Mouse (Mus musculus): ENCODE measurements around the gene Papss2. TPM values are rescaled to one million over a fixed set of nuclear protein-coding genes. Genes with fewer than 3 reads are reported as not detected.

Gene Papss2
- polyA plus RNA-seq (2012; rRNA removed), result 13.7 and 30.0 TPM in 2 replicates

DNA sequence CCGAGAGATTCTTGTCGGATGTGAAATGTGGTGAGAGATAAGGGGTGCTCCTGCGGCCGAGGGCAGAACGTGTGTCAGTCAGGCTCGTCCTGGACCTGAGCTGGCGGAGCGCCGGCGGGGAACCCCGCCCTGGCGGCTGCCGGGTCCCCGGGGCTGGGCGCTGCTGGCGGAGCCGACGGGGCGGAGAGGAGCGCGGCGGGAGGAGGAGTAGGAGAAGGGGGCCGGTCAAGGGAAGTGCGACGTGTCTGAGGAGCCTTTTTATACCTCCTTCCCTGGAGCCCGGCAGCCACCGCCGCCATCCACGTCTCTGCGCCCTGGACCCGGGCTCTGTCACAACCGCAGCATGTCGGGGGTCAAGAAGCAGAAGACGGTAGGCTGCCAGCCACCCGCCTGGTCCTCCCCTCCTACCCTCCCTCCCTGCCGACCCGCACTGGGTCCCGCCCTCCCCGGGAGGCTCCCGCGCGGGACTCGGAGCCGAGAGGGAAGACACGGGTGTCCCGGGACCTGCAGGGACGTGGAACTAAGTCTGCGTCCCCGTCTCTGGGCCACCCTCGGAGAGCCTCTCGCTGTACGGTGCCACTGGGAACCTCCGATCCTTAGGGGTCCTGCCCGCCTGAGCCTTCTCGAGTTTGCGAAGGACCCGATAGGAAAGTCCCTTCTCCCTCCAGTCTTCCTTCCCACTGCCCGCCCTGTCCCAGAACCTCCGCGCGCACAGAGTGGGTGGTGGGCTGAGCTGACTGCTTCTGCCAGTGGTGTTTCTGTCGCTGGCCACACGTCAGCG lies at the start of gene Papss2:
Papss2 (plus strand) TSS at position 285 of the 781 bp plus-strand sequence.
- DNase-seq (ENCODE audit: low read depth, low spot score), result no peak
- under 1% methylated on average over 64 of the region's 64 CpGs for WGBS

DNA sequence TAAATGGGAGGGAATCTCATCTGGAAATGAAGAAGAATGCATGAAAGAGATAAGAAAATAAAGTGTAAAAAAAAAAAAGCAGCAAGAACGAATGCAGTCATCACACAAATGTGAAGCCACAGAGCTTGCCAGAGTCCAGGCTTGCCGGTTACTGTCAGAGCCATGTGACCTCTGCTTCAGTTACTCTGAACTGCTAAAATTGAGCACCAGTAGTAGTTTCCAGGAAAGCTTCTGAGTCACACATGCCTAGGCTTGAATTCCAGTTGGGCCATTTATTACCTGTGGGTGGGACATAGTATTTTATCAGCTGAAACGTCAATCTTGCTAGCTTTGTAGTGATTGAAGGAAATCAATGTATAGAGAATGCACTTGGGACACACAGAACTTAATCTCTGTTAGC lies 48.2 kb upstream of the Papss2 start:
- WGBS, result 30% methylated on average over 3 of the region's 3 CpGs
- no peak for DNase-seq (ENCODE audit: low read depth, low spot score)

DNA sequence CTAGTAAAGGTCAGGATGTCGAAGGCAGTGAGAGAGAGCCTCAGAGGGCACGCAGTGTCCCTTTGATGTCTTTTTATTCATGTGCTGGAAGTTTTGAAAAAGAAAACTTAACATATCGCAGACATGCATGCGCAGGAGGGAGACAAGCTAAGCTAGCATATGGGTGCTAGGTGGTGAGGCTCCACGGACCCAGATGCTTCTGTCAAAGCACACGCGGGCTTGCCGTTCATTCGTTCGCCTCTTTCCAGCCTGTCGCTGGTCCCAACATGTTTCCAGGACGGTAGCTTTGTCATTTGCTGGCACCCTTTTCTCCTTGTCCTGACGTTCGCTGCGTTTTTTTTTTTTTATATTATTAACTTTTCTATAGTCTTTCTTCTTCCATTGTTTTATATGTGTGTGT lies 47.4 kb upstream of the Papss2 start:
- no peak for DNase-seq (ENCODE audit: low read depth, low spot score)
- WGBS, result 92% methylated on average over 15 of the region's 15 CpGs

DNA sequence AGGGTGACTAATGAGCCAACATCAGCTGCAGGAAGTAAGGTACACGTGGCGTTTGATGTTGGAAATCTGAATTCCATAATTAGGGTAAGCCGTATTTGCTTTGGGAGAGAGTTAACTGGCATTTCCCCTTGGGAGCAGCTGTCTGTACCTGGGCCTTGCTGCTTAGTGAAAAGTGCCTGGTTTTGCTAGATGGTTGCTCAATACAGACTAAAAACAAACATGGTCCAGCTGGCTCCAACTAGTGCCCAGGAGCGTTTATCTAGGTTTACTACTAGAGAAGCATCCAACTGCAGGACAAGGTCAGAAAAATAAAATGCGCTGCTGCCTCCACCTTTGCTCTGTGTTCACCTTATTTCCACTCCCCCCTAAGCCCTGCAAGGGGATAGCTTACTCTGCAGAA lies 45.1 kb upstream of the Papss2 start:
- DNase-seq (ENCODE audit: low read depth, low spot score), result no peak
- WGBS, result 40% methylated on average over 5 of the region's 5 CpGs

DNA sequence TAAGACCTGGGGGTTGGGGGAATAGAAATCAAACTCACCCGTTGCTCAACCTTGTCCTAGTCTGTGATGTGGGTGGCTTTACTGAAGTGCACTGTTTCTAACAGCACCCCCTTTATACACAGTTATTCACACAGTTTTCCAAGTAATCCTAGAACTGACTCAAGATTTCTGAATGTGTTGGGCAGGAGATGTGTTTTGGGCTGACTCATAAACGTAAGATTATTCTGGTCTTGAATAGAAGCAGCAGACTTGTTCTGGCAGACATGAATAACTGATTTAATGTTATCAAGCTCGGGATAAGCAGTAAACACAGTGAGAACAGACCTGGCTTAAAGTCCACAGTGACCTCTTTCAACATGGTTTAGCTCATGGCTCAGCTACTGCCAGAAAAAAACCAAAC lies 44.1 kb upstream of the Papss2 start:
- 26% methylated on average over 3 of the region's 3 CpGs for WGBS
- DNase-seq (ENCODE audit: low read depth, low spot score), result no peak

DNA sequence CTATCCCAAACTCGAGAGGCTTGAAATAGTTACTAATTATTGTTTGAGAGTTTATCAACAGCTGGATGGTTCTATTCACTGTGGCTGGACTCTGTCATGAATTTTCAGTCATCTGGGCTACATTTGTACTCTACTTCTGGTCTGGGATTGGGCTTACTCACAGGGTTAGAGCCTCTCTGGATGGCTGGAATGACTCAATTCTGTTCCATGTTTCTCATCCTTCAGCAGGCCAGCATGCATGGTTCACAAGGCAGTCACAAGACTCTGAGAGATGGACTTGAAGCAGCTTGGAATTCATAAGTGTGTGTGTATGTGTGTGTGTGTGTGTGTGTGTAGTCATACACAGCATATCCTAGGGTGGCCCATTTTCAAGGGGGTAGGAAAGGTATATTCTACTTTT lies 43.5 kb upstream of the Papss2 start:
- no peak for DNase-seq (ENCODE audit: low read depth, low spot score)
- WGBS, result 59% methylated on average over 1 of the region's 1 CpGs

DNA sequence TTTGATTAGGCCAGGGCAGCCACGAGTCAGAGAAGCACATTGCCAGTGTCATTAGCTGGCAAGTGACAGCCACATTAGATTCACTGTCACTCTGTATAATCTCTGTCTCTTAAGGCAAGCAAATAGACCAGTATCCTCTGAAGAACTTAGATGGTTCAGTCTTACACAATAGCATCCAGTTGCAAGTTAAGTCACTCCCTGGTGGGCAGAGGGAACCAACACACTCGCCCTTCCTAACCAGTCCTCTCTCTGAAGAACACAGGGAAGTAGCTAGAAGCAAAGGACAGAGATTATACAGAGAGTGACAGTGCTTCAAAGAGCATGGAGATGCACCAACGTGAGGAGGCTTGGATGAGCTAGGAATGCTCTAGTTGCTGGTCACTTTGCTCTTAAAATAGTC lies 42.3 kb upstream of the Papss2 start:
- no peak for DNase-seq (ENCODE audit: low read depth, low spot score)
- 80% methylated on average over 3 of the region's 3 CpGs for WGBS

DNA sequence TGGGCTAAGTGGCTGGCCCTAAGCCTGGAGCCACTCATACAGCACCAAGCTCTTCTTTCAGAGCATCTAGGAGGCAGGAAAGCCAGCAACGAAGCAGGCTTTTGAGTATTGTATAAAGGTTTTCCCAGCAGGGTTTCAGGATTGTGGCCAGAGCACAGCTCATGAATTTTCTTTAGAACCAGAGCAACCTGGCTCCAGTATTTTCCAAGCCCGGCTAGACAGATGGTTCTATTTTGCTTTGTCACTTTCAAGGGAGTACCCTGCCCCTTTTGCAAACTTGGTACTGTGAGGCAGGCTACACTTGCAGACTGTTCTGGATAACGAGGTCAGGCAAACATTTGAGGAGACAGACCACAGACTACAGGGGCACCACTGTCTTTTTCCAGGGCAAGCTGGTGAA lies 40.3 kb upstream of the Papss2 start:
- no peak for DNase-seq (ENCODE audit: low read depth, low spot score)
- 56% methylated on average over 3 of the region's 3 CpGs for WGBS

DNA sequence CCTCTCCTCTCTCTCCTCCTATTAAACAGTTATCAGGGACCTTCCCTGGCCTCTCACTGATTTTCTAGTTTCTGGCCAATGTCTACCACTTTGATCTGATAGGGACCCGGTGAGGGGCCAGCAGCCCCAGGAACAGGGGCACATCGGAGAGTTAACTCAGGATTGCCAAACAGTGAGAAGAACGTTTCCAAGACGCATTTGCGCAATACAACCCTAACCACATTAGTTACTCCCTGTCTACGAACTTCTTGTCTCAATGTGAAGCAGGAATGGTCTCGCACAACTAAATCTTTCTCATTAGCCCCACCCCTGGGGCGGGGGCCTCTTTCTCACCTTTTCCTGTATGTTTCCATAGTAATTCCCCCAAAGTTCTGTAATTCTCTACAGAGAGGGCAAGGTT lies 28.6 kb upstream of the Papss2 start:
- no peak for DNase-seq (ENCODE audit: low read depth, low spot score)
- WGBS, result 75% methylated on average over 8 of the region's 8 CpGs

DNA sequence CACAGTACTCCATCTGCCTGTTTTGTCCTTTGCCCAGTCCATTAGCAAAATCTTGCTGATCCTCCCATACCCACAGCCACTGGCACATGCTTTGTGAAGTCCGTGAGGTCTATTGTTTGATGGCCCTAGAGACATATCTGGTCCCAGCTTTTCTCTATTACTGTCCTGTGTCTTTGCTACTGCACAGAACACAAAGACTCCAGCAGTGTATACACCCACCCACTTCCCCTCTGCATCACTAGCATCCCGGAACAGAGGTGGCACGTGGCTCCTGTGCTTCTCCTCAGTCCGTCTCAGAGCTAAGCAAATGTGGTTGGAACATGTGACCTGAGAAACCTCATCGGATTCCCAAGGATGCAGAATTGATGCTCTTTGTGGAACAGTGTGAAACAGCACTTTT lies 28.1 kb upstream of the Papss2 start:
- 89% methylated on average over 5 of the region's 5 CpGs for WGBS
- no peak for DNase-seq (ENCODE audit: low read depth, low spot score)

DNA sequence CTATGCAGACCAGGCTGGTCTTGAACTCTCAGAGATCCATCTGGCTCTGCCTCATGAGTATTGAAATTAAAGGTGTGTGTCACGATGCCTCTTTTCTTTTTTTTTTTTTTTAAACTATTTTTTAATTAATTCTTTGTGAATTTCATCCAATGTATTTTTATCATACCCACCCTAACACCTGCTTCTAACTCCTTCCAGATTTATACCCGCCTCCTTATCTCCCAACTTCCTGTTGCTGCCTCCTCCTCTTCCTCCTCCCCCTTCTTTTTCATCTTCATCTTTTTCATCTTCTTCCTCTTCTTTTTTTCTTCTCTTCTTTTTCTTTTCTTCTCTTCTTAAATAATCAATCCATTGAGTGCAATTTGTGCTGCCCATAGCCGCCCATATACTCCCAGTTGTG lies 27.1 kb upstream of the Papss2 start:
- DNase-seq (ENCODE audit: low read depth, low spot score), result no peak
- 95% methylated on average over 3 of the region's 3 CpGs for WGBS

DNA sequence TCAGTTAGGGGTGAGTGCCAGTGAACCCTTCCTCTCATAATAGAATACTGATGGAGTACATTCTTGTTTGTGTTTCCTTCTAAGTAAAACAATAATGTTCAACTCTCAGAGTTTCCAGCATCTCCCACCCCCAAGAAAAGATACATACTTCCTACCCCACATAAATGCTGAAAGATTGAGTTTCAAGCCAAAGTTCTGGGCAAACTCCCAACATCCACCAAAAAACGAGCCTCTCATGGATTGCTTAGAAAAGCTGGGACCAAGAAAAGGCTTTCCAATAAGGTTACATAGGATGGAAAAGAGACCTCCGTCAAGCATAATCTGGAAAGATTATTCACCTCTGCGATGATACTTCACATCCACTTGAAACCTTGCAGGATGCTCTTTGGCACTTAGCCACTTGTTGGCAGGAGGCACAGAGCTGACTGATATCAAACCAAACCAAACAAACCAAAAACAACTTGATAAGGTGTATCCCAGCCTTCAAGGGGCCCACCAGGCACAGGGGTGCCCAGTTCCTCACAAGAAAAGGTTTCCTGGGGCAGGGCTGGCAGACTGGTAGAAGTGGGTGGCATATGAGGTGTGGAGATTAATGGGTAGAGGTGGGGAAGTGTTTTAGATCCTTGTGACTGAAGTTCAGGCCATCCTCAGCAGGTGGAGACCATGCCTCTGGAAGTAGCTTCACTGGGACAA lies 26.5 kb upstream of the Papss2 start:
- DNase-seq (ENCODE audit: low read depth, low spot score), result no peak
- 73% methylated on average over 3 of the region's 3 CpGs for WGBS

DNA sequence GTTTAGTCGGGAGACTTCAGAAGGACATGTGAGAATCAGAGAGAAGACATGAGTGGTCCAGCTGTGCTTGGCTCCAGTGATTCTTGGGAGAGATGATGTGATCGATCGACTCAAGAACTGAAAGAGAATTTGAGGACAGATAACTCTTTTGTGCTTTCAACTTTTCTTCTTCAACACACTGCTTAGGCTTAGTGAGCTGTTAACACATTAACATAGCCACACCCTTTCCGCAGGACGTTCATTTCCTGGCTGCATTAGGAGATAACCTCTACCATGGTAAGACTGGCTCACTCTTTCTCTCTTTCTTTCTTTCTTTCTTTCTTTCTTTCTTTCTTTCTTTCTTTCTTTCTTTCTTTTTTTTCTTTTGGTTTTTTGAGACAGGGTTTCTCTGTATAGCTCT lies 25.9 kb upstream of the Papss2 start:
- 65% methylated on average over 5 of the region's 5 CpGs for WGBS
- no peak for DNase-seq (ENCODE audit: low read depth, low spot score)

DNA sequence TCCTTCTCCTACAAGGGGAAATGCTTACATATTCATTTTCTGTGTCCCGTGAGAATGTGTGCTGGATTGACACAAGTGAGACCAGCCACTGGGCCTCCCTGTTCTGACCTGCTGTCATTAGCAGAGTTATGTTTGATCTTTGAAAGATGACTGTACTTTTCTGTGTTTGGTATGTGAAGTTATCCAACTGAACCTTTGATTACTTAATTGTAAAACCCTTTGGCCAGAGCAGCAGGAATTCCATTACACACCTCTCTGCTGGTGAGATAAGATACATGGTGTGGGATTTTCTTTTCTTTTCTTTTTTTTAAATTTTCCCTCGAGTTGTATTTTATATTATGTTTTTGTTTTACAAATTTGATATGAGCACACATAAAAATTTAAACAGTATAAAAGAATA lies 23.4 kb upstream of the Papss2 start:
- no peak for DNase-seq (ENCODE audit: low read depth, low spot score)
- WGBS, result 13% methylated on average over 2 of the region's 2 CpGs

DNA sequence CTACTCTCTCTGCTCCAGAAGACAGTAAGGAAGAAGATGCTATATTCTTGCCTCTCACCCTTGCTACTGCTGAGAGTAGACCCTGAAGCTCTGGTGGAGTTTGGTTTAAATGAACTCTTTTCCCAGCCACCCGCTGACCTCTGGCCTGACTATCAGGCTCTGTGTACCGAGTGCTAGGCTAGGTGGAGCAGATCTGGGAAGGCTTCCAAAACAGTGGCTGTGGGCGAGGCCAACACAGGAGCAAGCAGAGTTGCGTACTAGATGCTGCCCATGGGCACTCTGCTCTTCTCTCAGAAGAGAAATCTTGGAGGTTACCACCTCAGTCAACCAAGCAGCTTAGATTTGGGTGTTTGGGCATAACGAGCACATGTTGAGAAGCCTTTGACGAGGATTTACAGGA lies 22.3 kb upstream of the Papss2 start:
- DNase-seq (ENCODE audit: low read depth, low spot score), result no peak
- WGBS, result 34% methylated on average over 6 of the region's 6 CpGs

DNA sequence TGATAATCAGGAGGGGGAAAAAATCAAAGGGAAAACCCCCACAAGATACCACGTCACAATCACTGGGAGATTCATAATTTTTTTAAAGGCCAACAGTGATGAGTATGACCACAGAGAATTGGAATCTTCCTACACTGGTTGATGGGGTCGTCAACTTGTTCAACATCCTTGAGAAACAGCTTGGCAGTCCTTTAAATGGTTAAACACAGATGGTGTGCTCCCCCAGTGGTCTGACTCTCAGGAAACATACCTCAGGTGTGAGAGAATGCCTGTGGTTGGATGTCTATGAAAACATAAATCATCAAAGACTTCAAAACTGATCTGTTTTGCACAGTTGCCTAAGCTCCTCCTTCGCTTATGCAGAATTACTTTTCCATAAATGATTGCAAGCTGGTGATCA lies 20.7 kb upstream of the Papss2 start:
- no peak for DNase-seq (ENCODE audit: low read depth, low spot score)
- WGBS, result 73% methylated on average over 3 of the region's 3 CpGs

DNA sequence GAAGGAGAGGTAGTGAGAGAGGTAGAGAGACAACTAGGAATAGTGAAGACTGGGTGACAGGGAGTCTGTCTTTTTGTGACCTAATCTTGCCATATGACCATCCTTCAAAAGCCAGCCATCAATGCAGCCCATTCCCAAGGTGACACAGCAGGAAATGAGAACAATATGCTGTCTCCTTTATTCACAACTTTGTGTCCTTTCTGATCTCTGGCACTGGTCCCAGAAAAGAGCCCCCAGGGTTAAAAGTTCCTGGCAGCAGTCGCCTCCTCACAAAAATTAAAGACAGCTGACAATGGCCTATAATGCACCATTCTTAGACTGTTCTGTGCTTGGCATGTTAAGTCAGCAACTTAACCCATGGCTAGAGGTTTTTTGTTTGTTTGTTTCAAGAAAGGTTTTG lies 17.8 kb upstream of the Papss2 start:
- 74% methylated on average over 1 of the region's 1 CpGs for WGBS
- no peak for DNase-seq (ENCODE audit: low read depth, low spot score)

DNA sequence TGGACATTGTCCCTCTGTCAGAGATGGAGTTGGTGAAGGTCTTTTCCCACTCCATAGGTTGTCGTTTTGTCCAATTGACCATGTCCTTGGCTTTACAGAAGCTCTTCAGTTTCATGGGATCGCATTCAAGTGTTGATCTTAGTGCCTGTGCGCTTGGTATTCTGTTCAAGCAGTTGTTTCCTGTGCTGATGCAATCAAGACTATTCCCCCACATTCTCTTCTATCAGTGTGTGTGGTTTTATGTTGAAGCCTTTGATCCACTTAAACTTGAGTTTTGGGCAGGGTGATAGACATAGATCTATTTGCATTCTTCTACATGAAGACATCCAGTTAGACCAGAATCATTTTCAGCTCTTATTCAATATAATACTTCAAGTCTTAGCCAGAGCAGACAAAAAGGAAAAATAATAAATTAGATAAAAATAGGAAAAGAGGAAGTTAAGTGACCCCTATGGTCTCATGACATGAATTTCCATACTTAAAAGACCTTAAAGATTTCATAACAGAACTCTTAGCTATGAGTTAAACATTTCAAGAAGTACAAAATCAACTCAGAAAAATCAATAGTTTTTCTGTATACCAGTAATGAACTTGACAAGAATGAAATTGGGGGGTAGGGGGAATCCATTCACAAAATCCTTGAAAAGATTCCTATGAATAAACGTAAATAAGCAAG lies 12.4 kb upstream of the Papss2 start:
- WGBS, result 81% methylated on average over 4 of the region's 4 CpGs
- DNase-seq (ENCODE audit: low read depth, low spot score), result no peak

DNA sequence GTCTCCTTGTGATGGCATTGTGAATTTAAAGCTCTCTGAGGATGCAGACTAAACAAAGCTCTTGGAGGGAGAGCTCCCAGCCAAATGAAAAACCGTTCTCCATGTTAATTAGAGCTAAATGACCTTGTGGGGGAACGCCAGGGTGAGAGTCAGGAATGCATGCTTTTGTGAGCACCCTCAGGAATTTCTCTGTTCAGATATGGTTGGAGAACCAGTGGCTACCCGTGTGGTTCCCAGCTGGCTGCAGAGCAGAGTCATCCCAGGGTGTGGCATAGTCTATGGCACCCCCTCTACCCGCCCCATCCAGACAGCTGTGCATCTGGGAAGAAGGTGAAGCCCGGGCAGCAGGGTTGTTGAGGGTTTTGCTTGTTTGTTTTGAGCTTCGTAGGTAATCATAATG lies 7.9 kb upstream of the Papss2 start:
- DNase-seq (ENCODE audit: low read depth, low spot score), result no peak
- 25% methylated on average over 6 of the region's 6 CpGs for WGBS

DNA sequence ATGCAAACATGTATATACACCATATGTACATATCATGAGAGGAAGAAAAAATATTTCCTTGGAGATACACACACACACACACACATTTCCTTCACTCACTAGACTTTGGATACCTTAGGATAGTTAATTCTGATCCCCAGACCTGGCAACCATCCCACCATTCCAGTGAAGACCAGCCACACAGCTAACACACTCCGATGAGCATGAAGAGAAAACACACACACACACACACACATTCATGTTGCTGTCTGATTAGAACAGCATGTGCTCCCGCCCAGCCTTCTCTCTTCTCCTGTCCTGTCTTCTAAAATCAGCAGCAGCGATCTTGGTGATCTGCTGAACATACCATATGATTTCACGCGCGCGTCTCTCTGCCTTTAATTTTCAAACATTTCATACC lies 2.8 kb upstream of the Papss2 start:
- DNase-seq (ENCODE audit: low read depth, low spot score), result no peak
- WGBS, result 91% methylated on average over 7 of the region's 7 CpGs

DNA sequence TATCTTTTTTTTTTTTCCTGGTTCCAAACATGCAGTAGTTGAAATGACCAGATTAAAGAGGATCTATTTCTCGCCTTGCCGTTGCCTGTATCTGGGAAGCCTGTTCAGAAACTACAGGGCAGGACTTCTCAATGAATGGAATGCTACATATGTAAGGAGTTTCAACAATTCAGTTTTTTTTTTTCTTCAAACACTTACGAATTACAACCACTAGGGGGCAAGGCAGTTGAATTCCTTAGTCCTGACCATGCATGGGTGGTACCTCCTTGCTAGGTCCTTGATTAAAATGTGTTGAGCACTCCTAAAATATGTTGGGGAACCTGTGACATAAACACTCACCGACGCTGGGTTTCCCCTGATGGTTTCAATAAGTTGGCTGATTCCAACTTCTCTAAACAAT lies 1.7 kb upstream of the Papss2 start:
- 57% methylated on average over 5 of the region's 5 CpGs for WGBS
- no peak for DNase-seq (ENCODE audit: low read depth, low spot score)

Data from large intestine, adult 2 months (tissue).